Mouse (Mus musculus) erythroid progenitor cell, adult 5-6 weeks (primary cell): ENCODE data around the gene Bmper. TPM values are rescaled to one million over a fixed set of nuclear protein-coding genes. Genes with fewer than 3 reads are reported as not detected.

Source experiments
- ATAC-seq: replicated peaks from 2 replicates; pipeline ENCODE4 v1.8.0; 2016; ENCODE audit warnings: moderate number of reproducible peaks, mild to moderate bottlenecking, moderate TSS enrichment, inconsistent platforms; ENCODE audit not compliant: poor library complexity, low FRiP score, severe bottlenecking
- total RNA-seq, 2 experiments: library from RNA; stranded (forward) in 1 of 2; stranded (reverse) in 1 of 2; fragments of 150-400 nt in 1 of 2; fragments of 186-747, 209-891 nt in 1 of 2; gene quantifications; 2 replicates each; pipeline versions ENCODE4 v1.2.3 to v1.2.4; 2015 to 2017; ENCODE audit warnings: low replicate concordance in 2 of 2

The Bmper gene
- total RNA-seq, 2 experiments from 2014 or later = not detected

DNA sequence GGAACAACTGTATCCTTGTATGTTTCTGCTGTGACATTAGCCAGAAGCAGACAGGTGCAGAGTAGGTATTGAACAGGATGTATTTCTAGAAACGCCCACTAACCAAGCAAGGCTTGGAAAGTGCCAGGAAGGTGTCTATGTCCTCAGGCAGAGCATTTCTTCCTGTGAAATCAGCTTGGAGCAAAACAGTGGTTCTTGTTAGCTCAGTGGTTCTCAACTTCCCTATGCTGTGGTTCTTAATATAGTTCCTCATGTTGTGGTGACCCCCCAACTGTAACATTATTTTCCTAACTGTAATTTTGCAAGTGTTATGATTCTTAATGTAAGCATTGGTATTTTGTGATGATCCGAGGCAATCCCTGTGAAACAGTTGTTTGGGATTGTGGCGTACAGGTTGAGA is 70.7 kb downstream of the Bmper start:
- ATAC-seq = no peak

- ATAC-seq = no peak
Observed at GRCm38 (mm10) chr9:23295569-23295968, 72.7 kb downstream of the Bmper start.

- no peak for ATAC-seq
Observed at GRCm38 (mm10) chr9:23297491-23298170, 74.8 kb downstream of the Bmper start.

DNA sequence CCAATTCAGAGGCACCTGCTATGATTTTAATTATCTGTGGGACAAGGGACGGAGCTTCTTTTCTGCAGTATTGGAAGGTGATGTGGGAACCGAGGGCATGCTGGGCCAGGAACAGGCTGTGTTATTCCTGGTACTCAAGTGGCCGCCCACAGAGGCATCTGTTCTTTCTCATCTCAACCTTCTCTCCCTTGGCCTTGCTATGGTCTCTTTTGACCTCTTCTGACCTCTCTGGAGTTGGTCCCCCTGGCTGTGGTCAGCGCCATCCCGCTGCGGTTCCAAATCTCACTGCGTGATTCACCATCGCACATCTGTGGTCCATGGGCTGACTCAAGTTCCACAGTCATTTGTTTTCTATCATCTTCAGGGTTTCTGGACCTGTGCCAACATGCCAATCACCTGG is 77.5 kb downstream of the Bmper start:
- no peak for ATAC-seq

DNA sequence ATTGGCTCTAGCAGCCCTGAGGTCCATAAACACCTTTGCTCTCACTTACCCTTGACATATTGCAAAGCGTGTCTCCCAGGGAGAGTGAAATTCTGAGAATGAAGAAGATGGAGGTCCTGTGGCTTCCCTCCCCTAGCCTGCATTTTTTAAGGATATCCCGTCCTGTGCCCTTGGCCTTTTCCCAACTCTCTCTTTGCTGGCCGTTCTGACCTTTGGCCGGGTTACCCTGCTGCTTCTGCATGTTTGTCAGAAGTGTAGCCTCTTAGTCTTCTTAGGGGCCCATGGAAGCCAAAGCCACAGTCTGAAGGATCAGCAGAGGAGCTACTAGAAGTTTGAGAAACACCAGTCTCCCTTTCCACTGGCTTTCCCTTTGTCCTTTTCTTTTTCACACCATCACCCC is 82.8 kb downstream of the Bmper start:
- no peak for ATAC-seq

DNA sequence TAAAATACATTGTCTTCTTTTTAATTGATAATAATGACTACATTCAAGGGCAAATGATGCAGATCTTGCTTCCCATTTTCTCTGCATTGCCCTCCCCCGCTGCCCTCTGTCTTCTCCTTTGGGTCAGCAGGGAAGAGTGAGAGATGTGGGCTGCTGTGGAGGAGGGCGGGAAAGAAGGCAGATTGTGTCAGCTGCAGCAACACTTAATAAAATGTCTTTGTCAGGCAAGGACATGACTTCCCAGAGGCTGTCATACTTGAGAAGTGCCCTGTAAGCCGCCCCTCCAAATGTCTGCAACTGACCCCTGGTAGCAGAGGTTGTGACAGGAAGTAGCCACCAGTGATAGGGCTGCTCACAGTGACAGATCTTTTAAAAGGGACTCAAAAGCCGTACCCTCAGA is 83.3 kb downstream of the Bmper start:
- no peak for ATAC-seq

DNA sequence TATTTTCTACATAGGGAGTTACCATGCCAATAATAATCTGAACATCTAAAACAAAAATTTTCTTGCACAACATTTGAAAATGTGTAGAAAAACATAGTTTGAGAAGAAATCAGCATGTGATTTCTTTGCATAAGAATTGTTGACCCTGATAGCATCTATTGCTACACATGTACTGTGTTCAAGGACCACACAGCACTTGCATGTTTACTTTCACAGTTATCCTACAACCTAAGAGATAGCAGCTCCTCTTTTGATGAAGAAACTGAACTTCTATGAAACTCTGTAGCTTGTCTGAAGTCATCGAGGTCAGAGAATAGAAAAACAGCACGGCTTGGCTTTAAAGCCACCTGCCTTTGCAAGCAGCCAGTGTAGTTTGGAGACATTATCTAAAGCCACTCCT is 85.0 kb downstream of the Bmper start:
- ATAC-seq = no peak

GRCm38 (mm10) chr9:23310953-23311352 is 88.1 kb downstream of the Bmper start:
- no peak for ATAC-seq

DNA sequence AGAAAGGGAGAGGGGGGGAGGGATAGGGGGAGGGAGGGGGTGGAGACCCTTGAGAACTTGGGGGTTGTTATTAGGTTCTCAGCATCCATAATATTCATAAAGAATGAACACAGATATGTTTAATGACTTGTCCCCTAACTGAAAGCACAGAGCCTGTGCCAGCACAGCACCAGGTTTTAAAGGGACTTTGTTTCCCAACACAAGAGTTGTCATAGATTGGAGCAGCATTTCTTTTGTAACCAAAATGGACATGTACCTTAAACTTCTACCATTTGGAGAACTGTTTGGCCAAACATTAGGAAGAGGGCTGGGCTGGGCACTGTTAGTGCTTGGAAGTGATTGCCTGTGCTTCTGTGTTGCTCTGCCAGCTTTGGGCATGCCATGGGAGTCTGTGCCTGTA is 89.1 kb downstream of the Bmper start:
- ATAC-seq = no peak

DNA sequence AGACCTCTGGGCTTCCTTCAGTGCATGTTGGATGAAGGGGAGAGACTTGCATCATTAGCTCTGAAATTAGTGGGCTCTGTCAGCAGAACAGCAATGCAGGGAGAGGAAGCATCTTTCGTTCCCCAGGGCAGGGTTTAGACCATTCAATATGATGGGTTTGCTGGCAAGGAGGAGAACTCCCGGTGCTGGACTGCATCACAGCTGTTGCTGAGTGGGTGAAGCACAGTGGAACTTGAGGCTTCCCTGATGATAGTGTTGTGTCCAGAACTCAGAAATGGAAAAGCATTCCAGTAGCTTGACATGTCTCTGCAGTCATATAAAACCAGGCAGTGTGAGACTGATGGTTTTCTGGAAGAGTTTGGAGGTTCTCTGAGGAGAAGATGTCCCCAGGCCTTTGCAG is 90.0 kb downstream of the Bmper start:
- ATAC-seq = no peak

GRCm38 (mm10) chr9:23315631-23316330 is 92.9 kb downstream of the Bmper start:
- no peak for ATAC-seq

- no peak for ATAC-seq
Observed at GRCm38 (mm10) chr9:23327830-23328229, 105.0 kb downstream of the Bmper start.

GRCm38 (mm10) chr9:23333041-23333622 is 110.3 kb downstream of the Bmper start:
- no peak for ATAC-seq

- ATAC-seq = no peak
Observed at GRCm38 (mm10) chr9:23340551-23340950, 117.7 kb downstream of the Bmper start.

GRCm38 (mm10) chr9:23341246-23341645 is 118.4 kb downstream of the Bmper start:
- ATAC-seq = no peak

GRCm38 (mm10) chr9:23344353-23344752 is 121.5 kb downstream of the Bmper start:
- no peak for ATAC-seq

GRCm38 (mm10) chr9:23345093-23345844 is 122.4 kb downstream of the Bmper start:
- ATAC-seq = no peak

DNA sequence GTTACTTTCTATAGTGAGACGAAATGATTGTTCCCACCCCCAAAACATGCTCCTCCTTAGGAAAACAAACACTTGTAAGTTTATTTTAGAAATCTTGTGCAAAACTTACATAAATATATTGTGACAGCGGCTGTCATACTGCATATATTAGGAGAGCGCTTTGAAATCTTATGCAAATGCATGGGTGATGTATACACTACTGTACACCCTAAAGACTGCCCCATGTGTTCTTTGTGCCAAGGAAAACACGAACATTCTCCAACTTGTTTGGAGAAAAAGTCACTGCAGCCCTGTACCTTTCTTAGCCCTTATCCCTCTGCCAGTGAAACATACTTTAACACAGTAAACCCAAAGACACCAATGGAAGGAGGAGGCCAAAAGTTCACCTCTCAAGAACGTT is 126.7 kb downstream of the Bmper start:
- no peak for ATAC-seq

GRCm38 (mm10) chr9:23351400-23351799 is 128.5 kb downstream of the Bmper start:
- no peak for ATAC-seq

- ATAC-seq = no peak
Observed at GRCm38 (mm10) chr9:23352396-23352795, 129.5 kb downstream of the Bmper start.
